20 mouse cellular contexts compared by ENCODE assay signal in genomic region chr4:26000364-26000763, GRCm38 (mm10).
A peak's percentile ranks its signal among the peaks of the same experiment; 100 is the strongest.
DNase-seq lines count a peak whose midpoint lies in the region; ATAC-seq and TF ChIP-seq lines count a peak whose summit lies in the region.
"Had no signal": no experiment of that assay in that cellular context is flagged by ENCODE, and none has a peak within 500 bp of the region (broad histone marks: within the 10 kb centered on the region; RNA-seq: fewer than 3 reads in every experiment).

No protein-coding gene starts in this region.

- no peaks in the 10 kb centered on the region for H3K4me1 ChIP-seq in forebrain, embryonic 16.5 days (replicated peaks; ENCODE audit: control insufficient read depth, insufficient read depth, low read length)
- no peaks in the 10 kb centered on the region for H3K4me1 ChIP-seq in forebrain, embryonic 11.5 days (replicated peaks; ENCODE audit: control insufficient read depth, insufficient read depth, low read length)
- no peaks in the 10 kb centered on the region for H3K4me1 ChIP-seq in midbrain, postnatal 0 days (ENCODE audit: insufficient read depth, low read length)
- no peaks in the 10 kb centered on the region for H3K4me1 ChIP-seq in midbrain, embryonic 15.5 days
- H3K4me1 ChIP-seq: embryonic facial prominence, embryonic 13.5 days; liver, embryonic 12.5 days; stomach, embryonic 15.5 days had no signal

- H3K27ac ChIP-seq in forebrain, embryonic 16.5 days (ENCODE audit: low read length), result no peak overlapping the region
- no peak overlapping the region for H3K27ac ChIP-seq in forebrain, embryonic 11.5 days (ENCODE audit: low read depth, low read length)
- H3K27ac ChIP-seq in midbrain, postnatal 0 days (ENCODE audit: low read depth, low read length), result no peak overlapping the region
- H3K27ac ChIP-seq in midbrain, embryonic 15.5 days, result no peak overlapping the region
- H3K27ac ChIP-seq: embryonic facial prominence, embryonic 13.5 days; kidney, postnatal 0 days; liver, embryonic 12.5 days; stomach, embryonic 15.5 days had no signal

- no peak overlapping the region for H3K4me2 ChIP-seq in forebrain, embryonic 16.5 days (ENCODE audit: low read length)
- no peak overlapping the region for H3K4me2 ChIP-seq in forebrain, embryonic 11.5 days (ENCODE audit: low read depth, low read length, severe bottlenecking)
- H3K4me2 ChIP-seq in midbrain, postnatal 0 days (ENCODE audit: low read depth, low read length, poor library complexity, severe bottlenecking), result no peak overlapping the region
- H3K4me2 ChIP-seq in midbrain, embryonic 15.5 days, result no peak overlapping the region
- H3K4me2 ChIP-seq: embryonic facial prominence, embryonic 13.5 days; liver, embryonic 12.5 days; midbrain, embryonic 11.5 days; stomach, embryonic 15.5 days had no signal

- peak; percentile 61; the same call in 1 of the 2 replicates for ATAC-seq in forebrain, embryonic 16.5 days
- ATAC-seq in forebrain, embryonic 11.5 days (replicated peaks; ENCODE audit: low FRiP score), result no peak
- no peak for ATAC-seq in midbrain, postnatal 0 days (ENCODE audit: low FRiP score)
- no peak for ATAC-seq in midbrain, embryonic 15.5 days (replicated peaks)
- ATAC-seq: liver, embryonic 12.5 days had no signal

- DNase-seq in forebrain, embryonic 11.5 days (ENCODE audit: low spot score), result no peak
- peak; percentile 56 for DNase-seq in midbrain, postnatal 0 days (ENCODE audit: low spot score)
- DNase-seq in cerebellum, adult 9-10 months, result peak; percentile 93
- DNase-seq in kidney, adult 18-20 months, result no peak
- no peak for DNase-seq in adrenal gland, postnatal 10 days
- no peak for DNase-seq in yolk sac, embryonic 10.5 days (ENCODE audit: low spot score)
- DNase-seq: heart, postnatal 4 days; kidney, adult 11 months; layer of hippocampus, adult 9-11 months; lung, adult 18-20 months; lung, postnatal 10 days; thymus, postnatal 36 days had no signal

- no peak for TF ChIP-seq CTCF in midbrain, postnatal 0 days (IDR thresholded peaks at IDR 0.05)

- H3K36me3 ChIP-seq in forebrain, embryonic 16.5 days (ENCODE audit: control insufficient read depth, insufficient read depth), result no peaks in the 10 kb centered on the region
- no peaks in the 10 kb centered on the region for H3K36me3 ChIP-seq in forebrain, embryonic 11.5 days (ENCODE audit: control insufficient read depth, insufficient read depth, low read length)
- no peaks in the 10 kb centered on the region for H3K36me3 ChIP-seq in midbrain, postnatal 0 days (ENCODE audit: insufficient read depth, low read length)
- no peaks in the 10 kb centered on the region for H3K36me3 ChIP-seq in midbrain, embryonic 15.5 days (replicated peaks)
- H3K36me3 ChIP-seq: embryonic facial prominence, embryonic 13.5 days; liver, embryonic 12.5 days; stomach, embryonic 15.5 days had no signal

- no peaks in the 10 kb centered on the region for H3K9me3 ChIP-seq in forebrain, embryonic 16.5 days (ENCODE audit: control insufficient read depth, low read length)
- H3K9me3 ChIP-seq in forebrain, embryonic 11.5 days (ENCODE audit: control insufficient read depth, low read length), result no peaks in the 10 kb centered on the region
- no peaks in the 10 kb centered on the region for H3K9me3 ChIP-seq in midbrain, postnatal 0 days (ENCODE audit: low read length)
- H3K9me3 ChIP-seq in midbrain, embryonic 15.5 days, result no peaks in the 10 kb centered on the region
- H3K9me3 ChIP-seq: embryonic facial prominence, embryonic 13.5 days; liver, embryonic 12.5 days; stomach, embryonic 15.5 days had no signal

- WGBS in forebrain, embryonic 16.5 days, result 55% methylated on average over 3 of the region's 3 CpGs
- WGBS in forebrain, embryonic 11.5 days, result 74% methylated on average over 3 of the region's 3 CpGs
- WGBS in midbrain, postnatal 0 days, result 73% methylated on average over 3 of the region's 3 CpGs
- WGBS in midbrain, embryonic 15.5 days, result 82% methylated on average over 3 of the region's 3 CpGs

- no peaks in the 10 kb centered on the region for H3K27me3 ChIP-seq in forebrain, embryonic 16.5 days (replicated peaks; ENCODE audit: control insufficient read depth, insufficient read depth, low read length)
- H3K27me3 ChIP-seq in forebrain, embryonic 11.5 days (ENCODE audit: control insufficient read depth, insufficient read depth, low read length), result no peaks in the 10 kb centered on the region
- H3K27me3 ChIP-seq in midbrain, postnatal 0 days (ENCODE audit: insufficient read depth, low read length), result no peaks in the 10 kb centered on the region
- no peaks in the 10 kb centered on the region for H3K27me3 ChIP-seq in midbrain, embryonic 15.5 days (replicated peaks)
- H3K27me3 ChIP-seq: embryonic facial prominence, embryonic 13.5 days; liver, embryonic 12.5 days; stomach, embryonic 15.5 days had no signal

- H3K4me3 ChIP-seq in forebrain, embryonic 16.5 days (replicated peaks; ENCODE audit: low read length), result no peak overlapping the region
- no peak overlapping the region for H3K4me3 ChIP-seq in forebrain, embryonic 11.5 days (ENCODE audit: low read depth, low read length)
- no peak overlapping the region for H3K4me3 ChIP-seq in midbrain, postnatal 0 days (ENCODE audit: low read depth, low read length)
- H3K4me3 ChIP-seq in midbrain, embryonic 15.5 days, result no peak overlapping the region
- H3K4me3 ChIP-seq: embryonic facial prominence, embryonic 13.5 days; erythroblast, embryonic 14.5 days; liver, embryonic 12.5 days; stomach, embryonic 15.5 days had no signal

- no peak overlapping the region for H3K9ac ChIP-seq in forebrain, embryonic 16.5 days (replicated peaks; ENCODE audit: low read depth, low read length)
- no peak overlapping the region for H3K9ac ChIP-seq in forebrain, embryonic 11.5 days (ENCODE audit: low read length)
- H3K9ac ChIP-seq in midbrain, postnatal 0 days (replicated peaks; ENCODE audit: low read length, poor library complexity, severe bottlenecking), result no peak overlapping the region
- H3K9ac ChIP-seq in midbrain, embryonic 15.5 days, result no peak overlapping the region
- H3K9ac ChIP-seq: embryonic facial prominence, embryonic 13.5 days; liver, embryonic 12.5 days; stomach, embryonic 15.5 days had no signal

Comparison
In these comparisons a context has a peak if more than half of its experiments do, and no peak if none do; other contexts are left out.
1. DNase-seq: peak in midbrain, postnatal 0 days (single experiment) and cerebellum, adult 9-10 months (single experiment); none in forebrain, embryonic 11.5 days (single experiment), kidney, adult 18-20 months (single experiment), adrenal gland, postnatal 10 days (single experiment) and yolk sac, embryonic 10.5 days (single experiment).